Mouse (Mus musculus) spleen, adult 2 months (tissue): Measurements from ENCODE around the gene Olfr569. TPM values are rescaled to one million over a fixed set of nuclear protein-coding genes. Genes with fewer than 3 reads are reported as not detected.

ENCODE experiments used
- DNase-seq, 2 experiments: peaks; one replicate each; pipeline versions ENCODE4 v3.0.0 to v3.0.0-alpha.2; 2012 to 2021; ENCODE audit warnings: low spot score in 2 of 2, low read depth in 1 of 2
- H3K27ac ChIP-seq: fragments of 200-500 bp; 2 replicates; pipeline ENCODE4 v1.5.1; 2012; ENCODE audit warnings: low read length, inconsistent platforms; ENCODE audit not compliant: insufficient read depth
- H3K27me3 ChIP-seq: fragments of 200-500 bp; 2 replicates; pipeline ENCODE4 v1.6.1; 2012; ENCODE audit warnings: mild to moderate bottlenecking, moderate library complexity, low read length, inconsistent platforms; ENCODE audit not compliant: control insufficient read depth, insufficient read depth
- H3K36me3 ChIP-seq: fragments of 200-500 bp; 2 replicates; pipeline ENCODE4 v1.6.1; 2012; ENCODE audit warnings: mild to moderate bottlenecking, low read length, inconsistent platforms; ENCODE audit not compliant: control insufficient read depth, insufficient read depth
- H3K4me1 ChIP-seq: fragments of 200-500 bp; 2 replicates; pipeline ENCODE4 v1.6.1; 2011; ENCODE audit warnings: inconsistent platforms; ENCODE audit not compliant: control insufficient read depth, insufficient read depth, insufficient read length
- H3K4me3 ChIP-seq: fragments of 200-500 bp; 2 replicates; pipeline ENCODE4 v1.5.1; 2011; ENCODE audit warnings: mild to moderate bottlenecking, inconsistent platforms; ENCODE audit not compliant: insufficient read depth, insufficient read length; ENCODE audit errors: extremely low read depth
- CTCF ChIP-seq: fragments of 200-500 bp; IDR thresholded peaks from 2 replicates; pipeline ENCODE4 v1.5.1; 2011; ENCODE audit warnings: mild to moderate bottlenecking, inconsistent platforms; ENCODE audit not compliant: insufficient read depth, insufficient read length, insufficient replicate concordance; ENCODE audit errors: extremely low read depth
- POLR2A ChIP-seq: fragments of 200-500 bp; IDR thresholded peaks from 2 replicates; pipeline ENCODE4 v1.6.1; 2011; ENCODE audit warnings: low read depth, low read length, inconsistent platforms
- WGBS: fragments of 180-500 bp; shearing (Covaris S2); methylation state at CpG from one replicate; pipeline ENCODE4 v1.1.7; 2018; 5-methylcytosine and 5-hydroxymethylcytosine counted together
- polyA plus RNA-seq: library from polyadenylated mRNA; depleted of rRNA; stranded (reverse); fragments of >200 nt; gene quantifications from 2 replicates; pipeline ENCODE4 v1.2.3, GENCODE M21; 2012; rRNA removed

Gene Olfr569
- polyA plus RNA-seq: not detected in 2 replicates

DNA sequence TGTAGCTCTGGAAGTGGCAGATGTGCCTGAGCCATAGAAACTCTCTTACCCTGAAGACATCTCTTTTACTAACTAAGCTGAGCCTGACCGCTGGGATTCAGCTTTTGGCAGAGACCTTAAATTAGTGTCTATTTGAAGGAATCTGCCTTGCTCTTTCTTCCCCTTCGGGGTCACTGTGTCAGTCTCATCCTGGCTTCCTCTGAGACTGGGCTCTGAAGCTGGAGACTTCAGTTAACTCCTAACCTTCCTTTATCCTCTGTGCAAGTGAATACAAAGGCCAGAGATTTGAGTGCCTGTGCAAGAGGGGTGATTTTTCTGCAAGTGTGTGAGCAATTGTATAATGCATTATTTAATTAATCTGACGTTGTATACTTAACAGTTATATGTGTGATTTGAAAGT lies at the start of gene Olfr569:
Gene Olfr569, minus strand, starts transcription at position 101 of the 400 bp plus-strand sequence.
- TF ChIP-seq POLR2A (no peak), CTCF (no peak)
- H3K27me3 ChIP-seq: no peaks in the 10 kb centered on the region
- no peaks in the 10 kb centered on the region for H3K36me3 ChIP-seq
- no peak within 1 kb of the TSS for H3K4me3 ChIP-seq
- no peak within 1 kb of the TSS for H3K27ac ChIP-seq
- no peak for DNase-seq
- H3K4me1 ChIP-seq: no peaks in the 10 kb centered on the region
- WGBS: 73% methylated on average over 3 of the region's 3 CpGs

- Histone ChIP-seq H3K27me3 (no peaks in the 10 kb centered on the region), H3K27ac (no peak overlapping the region), H3K4me1 (no peaks in the 10 kb centered on the region), H3K4me3 (no peak overlapping the region), H3K36me3 (no peaks in the 10 kb centered on the region)
- DNase-seq: no peak
- TF ChIP-seq CTCF (no peak), POLR2A (no peak)
- 21% methylated on average over 3 of the region's 3 CpGs for WGBS
Measured at GRCm38 (mm10) chr7:102927105-102927504, 36.4 kb upstream of the Olfr569 start.

DNA sequence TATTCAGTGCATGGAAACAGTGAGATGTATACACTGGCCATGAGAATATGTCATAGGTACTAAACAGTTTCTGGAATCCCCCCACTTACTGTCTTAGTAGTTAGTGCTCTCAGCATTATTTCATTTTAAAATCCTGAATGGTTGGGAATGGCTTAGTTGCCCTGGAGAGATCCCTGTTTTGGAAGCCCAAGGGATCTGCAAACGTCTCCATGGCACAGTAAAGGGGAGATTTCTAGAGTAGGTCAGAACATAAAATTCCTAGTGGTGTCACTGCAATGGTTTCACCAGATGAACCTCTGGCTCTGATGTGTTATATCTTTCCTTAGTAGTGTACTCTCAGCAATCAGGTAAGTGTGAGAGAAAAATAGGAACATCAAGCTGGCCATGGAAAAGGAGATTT lies 33.4 kb upstream of the Olfr569 start, which contains the start of gene Olfr572:
Gene Olfr572, plus strand, starts transcription at position 301 of the 400 bp plus-strand sequence.
- Histone ChIP-seq H3K27ac (no peak within 1 kb of the TSS), H3K4me3 (no peak within 1 kb of the TSS), H3K36me3 (no peaks in the 10 kb centered on the region), H3K27me3 (no peaks in the 10 kb centered on the region), H3K4me1 (no peaks in the 10 kb centered on the region)
- no peak for TF ChIP-seq POLR2A
- no peak for TF ChIP-seq CTCF
- no peak for DNase-seq
- 70% methylated on average over 1 of the region's 1 CpGs for WGBS

GRCm38 (mm10) chr7:102919632-102920031 lies 28.9 kb upstream of the Olfr569 start:
- TF ChIP-seq POLR2A (no peak), CTCF (no peak)
- H3K4me1 ChIP-seq: no peaks in the 10 kb centered on the region
- H3K27me3 ChIP-seq: no peaks in the 10 kb centered on the region
- peak in 1 of 2 experiments; percentile 3 for DNase-seq
- H3K27ac ChIP-seq: no peak overlapping the region
- no peaks in the 10 kb centered on the region for H3K36me3 ChIP-seq
- no peak overlapping the region for H3K4me3 ChIP-seq
- 16% methylated on average over 1 of the region's 1 CpGs for WGBS

- no peaks in the 10 kb centered on the region for H3K4me1 ChIP-seq
- no peak within 1 kb of the TSS for H3K27ac ChIP-seq
- 81% methylated on average over 4 of the region's 4 CpGs for WGBS
Measured at GRCm38 (mm10) chr7:102917032-102917875, 26.6 kb upstream of the Olfr569 start, which contains the start of gene Olfr571. Olfr571 (minus strand) TSS chr7:102917536.

GRCm38 (mm10) chr7:102916405-102916804 lies 25.7 kb upstream of the Olfr569 start:
- H3K27ac ChIP-seq: no peak overlapping the region
- 74% methylated on average over 5 of the region's 5 CpGs for WGBS
- DNase-seq: no peak
- TF ChIP-seq CTCF (no peak), POLR2A (no peak)
- no peaks in the 10 kb centered on the region for H3K27me3 ChIP-seq
- no peaks in the 10 kb centered on the region for H3K4me1 ChIP-seq
- no peak overlapping the region for H3K4me3 ChIP-seq
- no peaks in the 10 kb centered on the region for H3K36me3 ChIP-seq

More at GRCm38 (mm10) chr7:102917032-102917875, 26.6 kb upstream of the Olfr569 start, which contains the start of gene Olfr571:
- no peak for TF ChIP-seq POLR2A
- no peak for TF ChIP-seq CTCF
- DNase-seq: no peak
- Histone ChIP-seq H3K27me3 (no peaks in the 10 kb centered on the region), H3K4me3 (no peak within 1 kb of the TSS), H3K36me3 (no peaks in the 10 kb centered on the region)

DNA sequence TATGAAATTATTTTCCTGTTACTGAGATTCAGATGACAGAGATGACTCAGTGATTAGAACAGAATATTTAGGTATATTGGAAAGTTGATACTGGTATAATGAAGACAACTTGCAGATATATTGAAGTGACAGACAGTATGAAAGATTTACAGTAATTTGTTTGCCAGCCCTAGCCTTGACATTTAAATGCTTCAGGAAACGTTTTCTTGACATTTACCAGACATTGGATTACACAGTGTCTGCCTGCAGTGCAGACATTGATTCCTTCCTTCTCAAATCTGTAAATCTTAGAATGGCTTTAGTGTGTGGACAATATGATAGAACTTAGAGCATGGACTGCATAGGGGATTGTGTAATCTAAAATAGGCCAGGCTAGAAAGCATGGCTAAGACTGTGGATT lies 24.6 kb upstream of the Olfr569 start:
- no peak for DNase-seq
- Histone ChIP-seq H3K36me3 (no peaks in the 10 kb centered on the region), H3K4me1 (no peaks in the 10 kb centered on the region), H3K27me3 (no peaks in the 10 kb centered on the region), H3K4me3 (no peak overlapping the region), H3K27ac (no peak overlapping the region)
- WGBS: 22% methylated on average over 1 of the region's 1 CpGs
- TF ChIP-seq POLR2A (no peak), CTCF (no peak)
